Mouse (Mus musculus) left cerebral cortex, postnatal 10 days (tissue): ENCODE results near the gene Dennd2c. TPM values are rescaled to one million over a fixed set of nuclear protein-coding genes. Genes with fewer than 3 reads are reported as not detected.
"Not testable (repeated sequence)": the region's sequence is repeated elsewhere in the genome, so short reads cannot be mapped to it uniquely, and the experiment has no call there.

Experiments used
- DNase-seq, 2 experiments: peaks; one replicate each; pipeline ENCODE4 v3.0.0; 2021 to 2022; ENCODE audit warnings: low spot score in 2 of 2, mixed read lengths in 1 of 2; ENCODE audit errors: extremely low spot score in 1 of 2
- intact Hi-C: fragments of 180-260 bp; cut with DNase I; formaldehyde crosslinking; loops from one replicate; pipeline ENCODE4 v1.15.1; 2025
- total RNA-seq, 2 experiments: library from RNA; stranded (reverse); gene quantifications; 2 replicates each; pipeline ENCODE4 v1.2.3; 2021

Gene Dennd2c
- total RNA-seq, 2 experiments from 2014 or later = 0.95 to 1.2 TPM

- DNase-seq = no peak
- intact Hi-C loops = no loop called here
These were observed 1.2 kb upstream of the Dennd2c start for GRCm38 (mm10) chr3:103101194-103101593.

GRCm38 (mm10) chr3:103101909-103102308 is 495 bp upstream of the Dennd2c start:
- intact Hi-C loops = no loop called here
- DNase-seq = no peak

- intact Hi-C loops = no loop called here
- no peak for DNase-seq
These were observed 5.3 kb downstream of the Dennd2c start for GRCm38 (mm10) chr3:103107565-103108240.

GRCm38 (mm10) chr3:103112216-103112615 is 9.8 kb downstream of the Dennd2c start:
- DNase-seq = no peak
- intact Hi-C loops = no loop called here

- no peak for DNase-seq
- intact Hi-C loops = no loop called here
These were observed 21.2 kb downstream of the Dennd2c start for GRCm38 (mm10) chr3:103123636-103124035.

- DNase-seq = no peak
- intact Hi-C loops = no loop called here
These were observed 23.7 kb downstream of the Dennd2c start for GRCm38 (mm10) chr3:103126138-103126537.

- intact Hi-C loops = no loop called here
These were observed 24.8 kb downstream of the Dennd2c start for GRCm38 (mm10) chr3:103127177-103127576.

GRCm38 (mm10) chr3:103127721-103128120 is 25.3 kb downstream of the Dennd2c start:
- intact Hi-C loops = no loop called here
- DNase-seq = no peak

More at GRCm38 (mm10) chr3:103127177-103127576, 24.8 kb downstream of the Dennd2c start:
- DNase-seq = no peak

- intact Hi-C loops = no loop called here
- no peak for DNase-seq
These were observed 25.8 kb downstream of the Dennd2c start for GRCm38 (mm10) chr3:103128251-103128650.

GRCm38 (mm10) chr3:103129367-103130159 is 27.2 kb downstream of the Dennd2c start:
- no peak for DNase-seq
- intact Hi-C loops = no loop called here

- intact Hi-C loops = no loop called here
- peak; percentile 17 to 26 for DNase-seq
These were observed 27.9 kb downstream of the Dennd2c start for GRCm38 (mm10) chr3:103130236-103130751.

GRCm38 (mm10) chr3:103133098-103133497 is 30.7 kb downstream of the Dennd2c start:
- DNase-seq = no peak
- intact Hi-C loops = no loop called here

- DNase-seq = no peak
- intact Hi-C loops = no loop called here
These were observed 34.1 kb downstream of the Dennd2c start for GRCm38 (mm10) chr3:103136414-103137077.

- intact Hi-C loops = no loop called here
- peak in 1 of 2 experiments; percentile 40 for DNase-seq
These were observed 36.6 kb downstream of the Dennd2c start for GRCm38 (mm10) chr3:103139047-103139446.

GRCm38 (mm10) chr3:103140095-103140838 is 37.9 kb downstream of the Dennd2c start:
- intact Hi-C loops = not testable (repeated sequence)
- peak in 1 of 2 experiments; percentile 45 for DNase-seq

GRCm38 (mm10) chr3:103141287-103141686 is 38.9 kb downstream of the Dennd2c start:
- DNase-seq = no peak
- intact Hi-C loops = no loop called here

GRCm38 (mm10) chr3:103142366-103142765 is 40.0 kb downstream of the Dennd2c start:
- intact Hi-C loops = no loop called here
- no peak for DNase-seq

- intact Hi-C loops = no loop called here
- no peak for DNase-seq
These were observed 42.9 kb downstream of the Dennd2c start for GRCm38 (mm10) chr3:103145336-103145735.

GRCm38 (mm10) chr3:103145791-103146190 is 43.4 kb downstream of the Dennd2c start:
- intact Hi-C loops = no loop called here
- DNase-seq = no peak
